Mouse (Mus musculus) limb, embryonic 11.5 days (tissue): ENCODE data around the gene Elmod1. TPM values are rescaled to one million over a fixed set of nuclear protein-coding genes. Genes with fewer than 3 reads are reported as not detected.
A peak's percentile ranks its signal among the peaks of the same experiment; 100 is the strongest.

ENCODE experiments used
- ATAC-seq: fragments of 200-750 bp; cut with Nextera tagmentation; 2 replicates; pipeline ENCODE4 v1.8.0; 2017; ENCODE audit warnings: low read depth; ENCODE audit not compliant: insufficient number of reproducible peaks, low FRiP score, low TSS enrichment
- DNase-seq: peaks from one replicate; pipeline ENCODE4 v3.0.0-alpha.2; 2015; ENCODE audit warnings: low spot score
- H3K27ac ChIP-seq: fragments of 300-500 bp; sonication (generic); replicated peaks from 2 replicates; pipeline ENCODE4 v1.5.1; 2014; ENCODE audit warnings: low read depth, mild to moderate bottlenecking, low read length
- H3K27me3 ChIP-seq: fragments of 300-500 bp; sonication (generic); 2 replicates; pipeline ENCODE4 v1.6.1; 2014; ENCODE audit warnings: mild to moderate bottlenecking, low read length, mixed read lengths; ENCODE audit not compliant: control insufficient read depth, insufficient read depth
- H3K36me3 ChIP-seq: fragments of 300-500 bp; sonication (generic); 2 replicates; pipeline ENCODE4 v1.6.1; 2014; ENCODE audit warnings: mild to moderate bottlenecking, low read length, moderate library complexity, mixed read lengths; ENCODE audit not compliant: control insufficient read depth, insufficient read depth
- H3K4me1 ChIP-seq: fragments of 300-500 bp; sonication (generic); 2 replicates; pipeline ENCODE4 v1.6.1; 2014; ENCODE audit warnings: low read length, mixed read lengths; ENCODE audit not compliant: control insufficient read depth, insufficient read depth
- H3K4me2 ChIP-seq: fragments of 300-500 bp; sonication (generic); 2 replicates; pipeline ENCODE4 v1.6.1; 2014; ENCODE audit warnings: low read depth, mild to moderate bottlenecking, moderate library complexity; ENCODE audit not compliant: severe bottlenecking
- H3K4me3 ChIP-seq: fragments of 300-500 bp; sonication (generic); 2 replicates; pipeline ENCODE4 v1.5.1; 2014; ENCODE audit warnings: low read depth, low read length
- H3K9ac ChIP-seq: fragments of 300-500 bp; sonication (generic); 2 replicates; pipeline ENCODE4 v1.6.1; 2014; ENCODE audit warnings: mild to moderate bottlenecking, low read length
- H3K9me3 ChIP-seq: fragments of 300-500 bp; sonication (generic); 2 replicates; pipeline ENCODE4 v1.6.1; 2016; ENCODE audit warnings: low read length; ENCODE audit not compliant: control insufficient read depth
- WGBS: fragments of 180-500 bp; shearing (Covaris S2); extraction: QIAGEN DNeasy Blood & Tissue Kit; methylation state at CpG from one replicate; pipeline ENCODE4 v1.1.7; 2014; 5-methylcytosine and 5-hydroxymethylcytosine counted together
- polyA plus RNA-seq: library from polyadenylated mRNA; unstranded; fragments of >200 nt; fragmentation: Nextera tagmentation; extraction: Ambion mirVana; gene quantifications from 2 replicates; pipeline ENCODE4 v1.2.1, GENCODE M21; 2014

Gene Elmod1
- polyA plus RNA-seq, 1 experiment from 2014 or later = 0.29 TPM

DNA sequence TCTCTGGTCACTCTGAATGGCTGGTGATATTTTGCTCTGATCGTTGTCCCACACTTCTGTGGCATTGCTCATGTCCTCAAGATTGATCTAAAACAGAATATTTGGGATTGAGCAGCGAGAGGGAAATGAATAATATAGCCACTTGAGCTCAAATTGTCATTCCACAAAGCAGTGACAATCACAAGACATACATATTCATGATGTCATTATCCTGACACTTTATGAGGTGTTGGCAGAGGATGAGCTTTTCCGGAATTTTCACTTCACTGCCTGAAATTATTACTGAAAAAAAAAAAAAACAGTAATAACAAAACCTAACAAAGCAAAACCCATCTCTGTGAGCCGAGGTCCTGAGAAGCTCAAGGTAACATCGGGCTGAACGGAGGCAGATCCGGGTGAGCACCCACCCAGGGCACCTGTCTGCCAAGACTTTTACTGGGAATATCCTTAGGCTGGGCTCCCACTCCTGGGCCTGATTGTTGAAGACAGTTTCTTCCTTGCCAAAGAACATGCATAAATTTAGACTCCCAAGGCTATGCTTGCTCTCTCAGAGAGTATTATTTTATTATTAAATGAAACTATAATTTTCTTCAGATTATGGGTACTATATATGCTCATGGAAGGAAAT is 71.8 kb downstream of the Elmod1 start:
- Histone ChIP-seq H3K27me3 (no peaks in the 10 kb centered on the region), H3K4me1 (no peaks in the 10 kb centered on the region), H3K9me3 (no peaks in the 10 kb centered on the region), H3K4me2 (no peak overlapping the region), H3K27ac (no peak overlapping the region), H3K9ac (no peak overlapping the region), H3K4me3 (no peak overlapping the region), H3K36me3 (no peaks in the 10 kb centered on the region)
- DNase-seq = no peak
- no peak for ATAC-seq
- 93% methylated on average over 7 of the region's 7 CpGs for whole genome bisulfite sequencing

DNA sequence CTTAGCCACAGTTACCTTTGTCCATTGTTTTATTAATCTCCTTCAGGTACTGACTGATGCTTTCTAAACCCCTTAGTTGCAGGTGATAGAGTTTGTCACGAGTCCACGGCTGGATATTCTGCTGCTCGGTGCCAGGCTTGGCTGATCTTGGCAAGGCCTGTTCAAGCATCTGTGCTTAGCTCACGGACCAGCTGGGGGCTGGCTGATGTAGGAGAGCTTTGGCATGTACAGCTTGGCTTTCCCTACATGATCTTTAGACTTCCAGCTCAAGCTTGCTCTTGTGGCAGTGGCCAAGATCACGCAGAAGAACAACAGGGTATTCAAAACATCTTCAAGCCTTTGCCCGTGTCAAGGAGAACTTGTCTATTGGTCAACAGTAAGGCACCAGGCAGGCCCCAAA is 75.3 kb downstream of the Elmod1 start:
- Histone ChIP-seq H3K36me3 (no peaks in the 10 kb centered on the region), H3K4me3 (no peak overlapping the region), H3K9ac (no peak overlapping the region), H3K27ac (no peak overlapping the region), H3K9me3 (no peaks in the 10 kb centered on the region), H3K4me2 (no peak overlapping the region), H3K4me1 (no peaks in the 10 kb centered on the region), H3K27me3 (no peaks in the 10 kb centered on the region)
- DNase-seq (no peak), ATAC-seq (no peak)
- WGBS = 96% methylated on average over 6 of the region's 6 CpGs

DNA sequence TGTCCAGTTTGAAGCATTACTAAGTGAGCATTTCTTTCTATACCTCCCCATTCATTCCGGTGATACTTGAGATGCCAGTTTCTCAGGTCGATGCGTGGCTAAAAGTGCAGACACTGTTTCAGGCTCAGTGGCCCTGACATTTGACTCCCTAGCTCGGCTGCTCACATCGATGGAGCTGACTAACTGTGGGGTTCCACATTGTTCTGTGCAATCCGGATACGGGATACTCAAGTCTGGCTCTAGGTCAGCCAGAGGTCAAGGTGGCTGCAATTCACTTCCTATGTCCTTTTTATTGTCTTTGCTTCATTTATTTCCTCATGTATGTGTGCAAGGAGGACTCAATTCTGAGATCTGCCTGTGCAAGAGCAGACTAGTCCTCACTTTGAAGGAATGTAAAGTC is 79.3 kb downstream of the Elmod1 start:
- no peak overlapping the region for H3K4me3 ChIP-seq
- H3K27ac ChIP-seq = no peak overlapping the region
- no peak overlapping the region for H3K9ac ChIP-seq
- no peaks in the 10 kb centered on the region for H3K27me3 ChIP-seq
- DNase-seq (no peak), ATAC-seq (no peak)
- H3K9me3 ChIP-seq = no peaks in the 10 kb centered on the region
- WGBS = 74% methylated on average over 7 of the region's 7 CpGs
- H3K4me2 ChIP-seq = no peak overlapping the region
- H3K4me1 ChIP-seq = no peaks in the 10 kb centered on the region
- H3K36me3 ChIP-seq = no peaks in the 10 kb centered on the region

DNA sequence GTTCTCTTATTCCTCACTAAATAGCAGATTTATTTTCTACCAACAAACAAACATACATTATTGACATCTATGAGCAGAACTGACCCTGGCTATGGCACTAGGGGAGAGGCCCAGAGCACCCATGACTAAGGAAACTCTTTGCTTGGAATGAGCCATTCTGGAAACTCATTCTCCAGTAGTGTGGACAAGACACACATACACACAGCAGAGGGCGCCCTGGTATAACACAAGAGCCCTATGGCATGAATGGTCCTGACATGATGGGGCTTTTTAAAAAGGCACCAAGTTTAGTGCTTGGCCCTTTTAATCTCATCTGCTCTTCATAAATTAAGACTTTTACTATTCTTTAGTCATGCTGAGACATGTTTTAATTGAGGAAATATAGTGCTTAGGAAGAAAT is 85.0 kb downstream of the Elmod1 start:
- Histone ChIP-seq H3K27ac (no peak overlapping the region), H3K9ac (no peak overlapping the region), H3K9me3 (no peaks in the 10 kb centered on the region), H3K27me3 (no peaks in the 10 kb centered on the region), H3K4me2 (no peak overlapping the region), H3K4me3 (no peak overlapping the region), H3K4me1 (no peaks in the 10 kb centered on the region), H3K36me3 (no peaks in the 10 kb centered on the region)
- WGBS = 4% methylated on average over 1 of the region's 1 CpGs
- DNase-seq (peak; percentile 77), ATAC-seq (no peak)

DNA sequence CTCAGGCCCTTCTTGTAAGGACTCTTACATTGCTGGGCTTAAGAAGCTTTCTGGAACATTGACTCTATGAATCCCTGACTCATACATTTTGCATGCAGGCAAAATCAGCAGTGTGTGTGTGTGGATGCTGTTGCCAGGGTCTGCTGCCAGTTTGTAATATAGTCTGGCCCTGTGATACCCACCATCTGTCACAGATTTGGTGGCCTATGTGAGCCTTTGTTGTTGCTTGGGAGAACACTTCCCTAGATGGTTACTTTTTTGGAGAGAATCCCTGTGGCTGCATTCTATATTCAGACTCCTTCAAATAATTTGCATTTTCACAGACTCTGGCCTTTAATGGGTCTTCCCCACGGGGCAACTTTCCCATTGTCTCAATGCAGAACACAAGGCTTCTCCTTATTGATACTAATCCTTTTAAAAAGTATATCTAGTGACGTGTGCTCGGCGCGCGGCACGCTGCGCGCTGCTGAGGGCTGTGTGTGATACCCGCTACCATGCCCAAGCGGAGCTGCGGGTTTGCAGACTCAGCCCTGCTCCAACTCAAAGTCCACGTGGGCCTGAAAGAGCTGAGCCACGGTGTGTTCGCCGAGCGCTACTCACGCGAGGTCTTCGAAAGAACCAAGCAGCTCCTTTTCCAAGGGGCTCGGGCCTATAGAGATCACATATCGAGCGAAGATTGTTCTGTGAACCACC is 91.4 kb downstream of the Elmod1 start:
- H3K27ac ChIP-seq = no peak overlapping the region
- H3K4me1 ChIP-seq = no peaks in the 10 kb centered on the region
- DNase-seq (no peak), ATAC-seq (no peak)
- no peaks in the 10 kb centered on the region for H3K9me3 ChIP-seq
- H3K27me3 ChIP-seq = no peaks in the 10 kb centered on the region
- H3K4me2 ChIP-seq = no peak overlapping the region
- no peaks in the 10 kb centered on the region for H3K36me3 ChIP-seq
- 95% methylated on average over 23 of the region's 23 CpGs for WGBS
- H3K9ac ChIP-seq = no peak overlapping the region
- H3K4me3 ChIP-seq = no peak overlapping the region

DNA sequence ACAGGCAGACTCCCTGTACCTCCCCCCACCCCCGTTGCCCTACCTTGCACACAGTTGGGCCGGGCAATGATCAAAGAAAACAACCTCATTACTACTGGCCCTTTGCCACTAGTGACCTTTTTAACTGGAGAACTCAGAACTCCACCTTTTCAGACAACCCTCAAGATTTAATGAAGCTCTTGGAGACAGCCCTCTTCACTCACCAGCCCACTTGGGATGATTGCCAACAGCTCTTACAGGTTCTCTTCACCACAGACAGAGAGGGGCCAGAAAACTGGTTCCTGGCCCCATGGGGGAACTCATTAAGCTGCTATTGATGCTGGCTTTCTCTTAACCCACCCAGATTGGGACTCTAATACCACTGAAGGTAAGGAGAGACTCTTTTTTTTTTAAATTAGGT is 97.7 kb downstream of the Elmod1 start:
- no peak for ATAC-seq

DNA sequence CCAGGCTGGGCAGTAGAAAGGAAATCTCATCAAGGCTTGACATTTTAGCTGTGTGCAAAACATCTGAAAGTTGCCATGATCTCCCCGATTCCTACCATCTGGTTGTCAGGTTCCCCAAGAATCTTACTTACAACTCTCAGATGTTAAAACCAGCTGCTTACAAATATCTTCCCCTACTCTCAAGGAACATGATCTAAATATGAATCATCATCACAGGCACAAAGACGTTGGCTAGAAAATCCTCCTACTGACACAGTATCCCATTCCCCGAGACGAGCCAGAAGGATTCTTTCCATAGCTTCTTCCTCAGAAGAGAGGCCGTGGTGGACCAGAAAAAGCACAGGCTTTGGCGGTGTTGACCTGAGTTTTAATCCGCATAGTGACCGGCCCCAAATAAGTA is 101.9 kb downstream of the Elmod1 start:
- no peak overlapping the region for H3K4me3 ChIP-seq
- no peak overlapping the region for H3K9ac ChIP-seq
- no peak for DNase-seq
- no peak for ATAC-seq
- no peak overlapping the region for H3K4me2 ChIP-seq
- H3K36me3 ChIP-seq = no peaks in the 10 kb centered on the region
- no peak overlapping the region for H3K27ac ChIP-seq
- no peaks in the 10 kb centered on the region for H3K9me3 ChIP-seq
- H3K4me1 ChIP-seq = peaks cover 4% of the 10 kb centered on the region; the same call in 1 of the 2 replicates
- 91% methylated on average over 8 of the region's 8 CpGs for WGBS
- no peaks in the 10 kb centered on the region for H3K27me3 ChIP-seq

More for the DNA sequence above, 97.7 kb downstream of the Elmod1 start:
- H3K9me3 ChIP-seq = no peaks in the 10 kb centered on the region
- H3K4me3 ChIP-seq = no peak overlapping the region
- peak; percentile 33 for DNase-seq
- no peak overlapping the region for H3K4me2 ChIP-seq
- 0 out of 2 replicates have a peak, but pooled peaks cover 4% of the 10 kb centered on the region for H3K4me1 ChIP-seq
- H3K9ac ChIP-seq = no peak overlapping the region
- 9% methylated on average over 2 of the region's 2 CpGs for WGBS
- H3K27me3 ChIP-seq = no peaks in the 10 kb centered on the region
- no peaks in the 10 kb centered on the region for H3K36me3 ChIP-seq
- H3K27ac ChIP-seq = no peak overlapping the region
